In genomic region chr7:141420030-141420702, GRCm38 (mm10) we compare ENCODE assay signal across 23 mouse cellular contexts. TPM values are rescaled to one million over a fixed set of nuclear protein-coding genes. Genes with fewer than 3 reads are reported as not detected.
DNase-seq lines count a peak whose midpoint lies in the region; ATAC-seq and TF ChIP-seq lines count a peak whose summit lies in the region.
"Had no signal": no experiment of that assay in that cellular context is flagged by ENCODE, and none has a peak within 500 bp of the region (broad histone marks: within the 10 kb centered on the region; RNA-seq: fewer than 3 reads in every experiment).

No protein-coding gene starts in this region.

- no peak for TF ChIP-seq CTCF in intestine, postnatal 0 days (IDR thresholded peaks at IDR 0.05; ENCODE audit: low read depth)
- no peak for TF ChIP-seq CTCF in liver, postnatal 0 days (IDR thresholded peaks at IDR 0.05; ENCODE audit: low read depth)
- TF ChIP-seq CTCF in kidney, adult 2 months (conservative IDR thresholded peaks at IDR 0.05; ENCODE audit: insufficient read depth, insufficient read length, low read depth, low read length), result no peak

- no peaks in the 10 kb centered on the region for H3K36me3 ChIP-seq in intestine, postnatal 0 days (ENCODE audit: control insufficient read depth, insufficient read depth)
- no peaks in the 10 kb centered on the region for H3K36me3 ChIP-seq in liver, embryonic 13.5 days
- no peaks in the 10 kb centered on the region for H3K36me3 ChIP-seq in liver, postnatal 0 days (replicated peaks; ENCODE audit: insufficient read depth, low read length)
- H3K36me3 ChIP-seq in kidney, adult 2 months (ENCODE audit: control insufficient read depth, insufficient read depth, low read length), result no peaks in the 10 kb centered on the region
- H3K36me3 ChIP-seq: embryonic facial prominence, embryonic 12.5 days; G1E; heart, embryonic 15.5 days; hindbrain, embryonic 13.5 days had no signal

- peak; percentile 66 for ATAC-seq in intestine, postnatal 0 days
- peak; percentile 52; the same call in 1 of the 2 replicates for ATAC-seq in liver, embryonic 13.5 days (ENCODE audit: low read depth)
- peak; percentile 87 for ATAC-seq in liver, postnatal 0 days
- ATAC-seq in inflammation-experienced regulatory T-cells, adult 6 months, result no peak
- ATAC-seq: CD4-positive, CD25-positive, alpha-beta regulatory T cell, adult 4 months; forebrain, embryonic 13.5 days; forebrain, postnatal 0 days had no signal

- peak overlapping the region; percentile 9 for H3K27ac ChIP-seq in intestine, postnatal 0 days (ENCODE audit: low read depth, low read length)
- H3K27ac ChIP-seq in liver, embryonic 13.5 days, result peak overlapping the region; percentile 16; the same call in 1 of the 2 replicates
- H3K27ac ChIP-seq in liver, postnatal 0 days (ENCODE audit: low read depth), result peak overlapping the region; percentile 76
- no peak overlapping the region for H3K27ac ChIP-seq in kidney, adult 2 months (ENCODE audit: insufficient read depth, low read depth, low read length)
- H3K27ac ChIP-seq: embryonic facial prominence, embryonic 12.5 days; forebrain, embryonic 13.5 days; heart, adult 2 months; heart, embryonic 15.5 days; hindbrain, embryonic 13.5 days had no signal

- WGBS in intestine, postnatal 0 days, result 36% methylated on average over 9 of the region's 9 CpGs
- 51% methylated on average over 9 of the region's 9 CpGs for WGBS in liver, embryonic 13.5 days (ENCODE audit: insufficient replicate concordance)
- 62% methylated on average over 9 of the region's 9 CpGs for WGBS in liver, postnatal 0 days (ENCODE audit: insufficient replicate concordance)
- whole genome bisulfite sequencing in kidney, adult 2 months, result 79% methylated on average over 9 of the region's 9 CpGs

- no peaks in the 10 kb centered on the region for H3K27me3 ChIP-seq in intestine, postnatal 0 days (replicated peaks; ENCODE audit: control insufficient read depth, insufficient read depth, low read length)
- H3K27me3 ChIP-seq in liver, embryonic 13.5 days, result no peaks in the 10 kb centered on the region; the same call in 1 of the 2 replicates
- H3K27me3 ChIP-seq in liver, postnatal 0 days (ENCODE audit: insufficient read depth, low read length), result no peaks in the 10 kb centered on the region
- no peaks in the 10 kb centered on the region for H3K27me3 ChIP-seq in kidney, adult 2 months (replicated peaks; ENCODE audit: control insufficient read depth, insufficient read depth, low read length)
- H3K27me3 ChIP-seq: embryonic facial prominence, embryonic 12.5 days; heart, embryonic 15.5 days had no signal

- no peak overlapping the region for H3K4me2 ChIP-seq in intestine, postnatal 0 days (replicated peaks; ENCODE audit: low read depth)
- H3K4me2 ChIP-seq in liver, embryonic 13.5 days, result no peak overlapping the region
- H3K4me2 ChIP-seq in liver, postnatal 0 days (ENCODE audit: low read depth, low read length), result no peak overlapping the region
- H3K4me2 ChIP-seq: embryonic facial prominence, embryonic 12.5 days; forebrain, embryonic 13.5 days; heart, embryonic 11.5 days; heart, embryonic 15.5 days; hindbrain, embryonic 13.5 days had no signal

- H3K9ac ChIP-seq in intestine, postnatal 0 days (ENCODE audit: low read depth, low read length), result no peak overlapping the region
- H3K9ac ChIP-seq in liver, embryonic 13.5 days, result no peak overlapping the region
- no peak overlapping the region for H3K9ac ChIP-seq in liver, postnatal 0 days (replicated peaks)
- H3K9ac ChIP-seq: embryonic facial prominence, embryonic 12.5 days; forebrain, embryonic 13.5 days; forebrain, postnatal 0 days; heart, embryonic 15.5 days; hindbrain, embryonic 13.5 days had no signal

- TF ChIP-seq POLR2A in kidney, adult 2 months (IDR thresholded peaks at IDR 0.05; ENCODE audit: low read depth, low read length), result no peak

- TF ChIP-seq EP300 in liver, postnatal 0 days (IDR thresholded peaks at IDR 0.05; ENCODE audit: low read depth), result no peak; the same call in 1 of the 2 replicates

- H3K4me3 ChIP-seq in intestine, postnatal 0 days (ENCODE audit: low read depth, low read length), result no peak overlapping the region
- H3K4me3 ChIP-seq in liver, embryonic 13.5 days (replicated peaks), result no peak overlapping the region
- H3K4me3 ChIP-seq in liver, postnatal 0 days (ENCODE audit: low read depth, low read length), result no peak overlapping the region
- H3K4me3 ChIP-seq in kidney, adult 2 months (ENCODE audit: insufficient read depth, low read depth, low read length), result no peak overlapping the region
- H3K4me3 ChIP-seq: embryonic facial prominence, embryonic 12.5 days; forebrain, embryonic 13.5 days; heart, adult 2 months; heart, embryonic 15.5 days; hindbrain, embryonic 13.5 days had no signal

- no peaks in the 10 kb centered on the region for H3K9me3 ChIP-seq in intestine, postnatal 0 days (ENCODE audit: control insufficient read depth)
- no peaks in the 10 kb centered on the region for H3K9me3 ChIP-seq in liver, embryonic 13.5 days (replicated peaks)
- no peaks in the 10 kb centered on the region for H3K9me3 ChIP-seq in liver, postnatal 0 days (ENCODE audit: low read length)
- H3K9me3 ChIP-seq: embryonic facial prominence, embryonic 12.5 days; forebrain, embryonic 13.5 days; G1E; heart, embryonic 15.5 days; hindbrain, embryonic 13.5 days had no signal

- H3K4me1 ChIP-seq in intestine, postnatal 0 days (replicated peaks; ENCODE audit: control insufficient read depth, insufficient read depth, low read length), result no peaks in the 10 kb centered on the region
- peaks cover 6% of the 10 kb centered on the region for H3K4me1 ChIP-seq in liver, embryonic 13.5 days (replicated peaks)
- peaks cover 20% of the 10 kb centered on the region for H3K4me1 ChIP-seq in liver, postnatal 0 days (ENCODE audit: insufficient read depth)
- H3K4me1 ChIP-seq in kidney, adult 2 months (ENCODE audit: control insufficient read depth, insufficient read depth, low read length), result no peaks in the 10 kb centered on the region
- H3K4me1 ChIP-seq: embryonic facial prominence, embryonic 12.5 days; forebrain, embryonic 13.5 days; heart, embryonic 15.5 days; hindbrain, embryonic 13.5 days had no signal

- no peak for DNase-seq in liver, embryonic 13.5 days
- DNase-seq in liver, postnatal 0 days, result no peak
- DNase-seq in adrenal gland, adult 2 months, result no peak
- no peak for DNase-seq in right cerebral cortex, postnatal 36 days (ENCODE audit: low spot score in 2 of 2)
- no peak for DNase-seq in kidney, adult 2 months
- DNase-seq: adrenal gland, postnatal 10 days; cerebellum, adult 11 months; cerebellum, adult 8-10 months; cerebellum, postnatal 25 days; forebrain, postnatal 0 days; gastrocnemius, postnatal 14 days; heart, adult 2 months; heart, postnatal 14 days had no signal

RNA-seq across cellular contexts. Expression of gene Gatd1, which starts 6.2 kb away (rescaled TPM):
- 34.3 and 37.1 TPM in 2 replicates for polyA plus RNA-seq in intestine, postnatal 0 days (2015; fragmentation: Nextera tagmentation; extraction: Ambion mirVana)
- 18.1 and 18.3 TPM in 2 replicates for polyA plus RNA-seq in liver, embryonic 13.5 days (2015; fragmentation: Nextera tagmentation; extraction: Ambion mirVana)
- 17.4 and 18.2 TPM in 2 replicates for polyA plus RNA-seq in liver, postnatal 0 days (2015; fragmentation: Nextera tagmentation; extraction: Ambion mirVana)
- polyA plus RNA-seq in inflammation-experienced regulatory T-cells, adult 6 months (2017; shearing (Covaris generic)), result 100 to 1,000 TPM in 1 of 3 experiments, 10 to 100 TPM in 2; 70.1 to 108 (median 91.4) TPM
- 10 to 100 TPM; 29.7 to 41.1 TPM for total RNA-seq in adrenal gland, adult 2 months (2021)
- polyA plus RNA-seq in adrenal gland, adult 2 months (2012; rRNA removed), result 49.5 and 58.2 TPM in 2 replicates
- polyA plus RNA-seq in kidney, adult 2 months (2012; rRNA removed), result 51.7 and 58.4 TPM in 2 replicates

RNA-seq across cellular contexts. Expression of gene Cend1, which starts 9.1 kb away (rescaled TPM):
- polyA plus RNA-seq in intestine, postnatal 0 days (2015; fragmentation: Nextera tagmentation; extraction: Ambion mirVana), result 2.7 and 3.3 TPM in 2 replicates
- 0.10 and 0.14 TPM in 2 replicates for polyA plus RNA-seq in liver, embryonic 13.5 days (2015; fragmentation: Nextera tagmentation; extraction: Ambion mirVana)
- polyA plus RNA-seq in liver, postnatal 0 days (2015; fragmentation: Nextera tagmentation; extraction: Ambion mirVana), result not detected in 2 replicates
- polyA plus RNA-seq in inflammation-experienced regulatory T-cells, adult 6 months (2017; shearing (Covaris generic)), result 1 to 10 TPM in 1 of 3 experiments, not detected in 2; 1.7 TPM
- total RNA-seq in adrenal gland, adult 2 months (2021), result 1 to 10 TPM; 1.6 to 2.8 TPM
- polyA plus RNA-seq in adrenal gland, adult 2 months (2012; rRNA removed), result 1.00 and 1.2 TPM in 2 replicates
- 0.98 and 1.3 TPM in 2 replicates for polyA plus RNA-seq in kidney, adult 2 months (2012; rRNA removed)
- total RNA-seq: G1E; hematopoietic stem cell, adult 5-6 weeks had no signal
- polyA plus RNA-seq: CD4-positive, CD25-positive, alpha-beta regulatory T cell, adult 4 months; G1E had no signal

RNA-seq across cellular contexts. Expression of gene Slc25a22, which starts 17.5 kb away (rescaled TPM):
- polyA plus RNA-seq in intestine, postnatal 0 days (2015; fragmentation: Nextera tagmentation; extraction: Ambion mirVana), result 65.8 and 67.7 TPM in 2 replicates
- polyA plus RNA-seq in liver, embryonic 13.5 days (2015; fragmentation: Nextera tagmentation; extraction: Ambion mirVana), result 16.6 and 20.4 TPM in 2 replicates
- 38.4 and 41.6 TPM in 2 replicates for polyA plus RNA-seq in liver, postnatal 0 days (2015; fragmentation: Nextera tagmentation; extraction: Ambion mirVana)
- 10 to 100 TPM; 31.4 to 50.6 (median 32.0) TPM for polyA plus RNA-seq in inflammation-experienced regulatory T-cells, adult 6 months (2017; shearing (Covaris generic))
- 100 to 1,000 TPM; 125 to 172 TPM for total RNA-seq in adrenal gland, adult 2 months (2021)
- 234 and 236 TPM in 2 replicates for polyA plus RNA-seq in adrenal gland, adult 2 months (2012; rRNA removed)
- 45.5 and 51.0 TPM in 2 replicates for polyA plus RNA-seq in kidney, adult 2 months (2012; rRNA removed)

RNA-seq across cellular contexts. Expression of gene Pidd1, which starts 23.7 kb away (rescaled TPM):
- 1.4 and 1.6 TPM in 2 replicates for polyA plus RNA-seq in intestine, postnatal 0 days (2015; fragmentation: Nextera tagmentation; extraction: Ambion mirVana)
- polyA plus RNA-seq in liver, embryonic 13.5 days (2015; fragmentation: Nextera tagmentation; extraction: Ambion mirVana), result 10.9 and 11.4 TPM in 2 replicates
- 3.6 and 4.3 TPM in 2 replicates for polyA plus RNA-seq in liver, postnatal 0 days (2015; fragmentation: Nextera tagmentation; extraction: Ambion mirVana)
- 10 to 100 TPM in 2 of 3 experiments, 1 to 10 TPM in 1; 5.8 to 11.5 (median 10.3) TPM for polyA plus RNA-seq in inflammation-experienced regulatory T-cells, adult 6 months (2017; shearing (Covaris generic))
- total RNA-seq in adrenal gland, adult 2 months (2021), result 1 to 10 TPM; 1.4 to 1.5 TPM
- polyA plus RNA-seq in adrenal gland, adult 2 months (2012; rRNA removed), result 9.2 and 11.2 TPM in 2 replicates
- 4.5 and 5.2 TPM in 2 replicates for polyA plus RNA-seq in kidney, adult 2 months (2012; rRNA removed)

RNA-seq across cellular contexts. Expression of gene Rplp2, which starts 27.0 kb away (rescaled TPM):
- polyA plus RNA-seq in intestine, postnatal 0 days (2015; fragmentation: Nextera tagmentation; extraction: Ambion mirVana), result 968 and 992 TPM in 2 replicates
- 1,223 and 1,240 TPM in 2 replicates for polyA plus RNA-seq in liver, embryonic 13.5 days (2015; fragmentation: Nextera tagmentation; extraction: Ambion mirVana)
- polyA plus RNA-seq in liver, postnatal 0 days (2015; fragmentation: Nextera tagmentation; extraction: Ambion mirVana), result 861 and 865 TPM in 2 replicates
- polyA plus RNA-seq in inflammation-experienced regulatory T-cells, adult 6 months (2017; shearing (Covaris generic)), result 1,000 to 10,000 TPM; 2,239 to 3,896 (median 3,389) TPM
- 1,000 to 10,000 TPM in 1 of 2 experiments, 100 to 1,000 TPM in 1; 577 to 1,228 TPM for total RNA-seq in adrenal gland, adult 2 months (2021)
- polyA plus RNA-seq in adrenal gland, adult 2 months (2012; rRNA removed), result 207 and 254 TPM in 2 replicates
- polyA plus RNA-seq in kidney, adult 2 months (2012; rRNA removed), result 423 and 734 TPM in 2 replicates
